Comparison of ENCODE assay signal across 8 mouse cellular contexts in the genomic region with DNA sequence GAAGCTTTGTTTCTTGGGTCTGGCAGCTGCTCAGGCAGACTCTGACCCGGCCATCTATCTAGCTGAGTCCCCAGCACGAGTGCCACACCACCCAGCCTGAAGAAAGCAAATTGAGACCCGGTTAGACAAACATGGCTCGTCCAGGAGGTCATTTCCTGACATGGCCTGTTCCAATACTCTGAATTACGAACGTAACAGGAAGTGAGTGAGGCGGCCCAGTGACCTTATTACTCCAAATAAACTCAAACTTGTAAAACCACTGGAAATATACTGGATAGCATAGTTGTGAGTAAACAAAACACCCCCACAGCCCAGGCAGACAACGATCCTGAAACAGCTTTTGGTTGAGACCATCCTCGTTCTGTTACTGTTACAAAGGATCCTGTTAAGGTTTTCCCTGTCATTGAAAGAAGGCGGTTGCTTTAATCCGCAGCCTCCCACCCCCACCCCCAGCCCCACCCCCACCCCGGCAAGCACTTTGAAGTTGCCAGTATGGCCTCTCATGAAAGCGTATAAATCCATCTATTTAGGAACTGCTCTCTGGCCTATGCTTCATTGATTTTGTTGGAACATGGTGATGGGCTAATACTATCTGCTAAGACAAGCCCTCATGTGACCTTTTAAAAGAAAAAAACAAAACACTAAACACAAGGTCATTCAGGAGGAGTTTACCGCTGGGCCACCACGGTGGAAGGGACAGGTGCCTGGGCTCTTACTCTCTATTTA. TPM values are rescaled to one million over a fixed set of nuclear protein-coding genes. Genes with fewer than 3 reads are reported as not detected.
DNase-seq lines count a peak whose midpoint lies in the region; ATAC-seq lines count a peak whose summit lies in the region.

No protein-coding gene starts in this region.

- no peaks in the 10 kb centered on the region for H3K27me3 ChIP-seq in intestine, embryonic 16.5 days (replicated peaks; ENCODE audit: control insufficient read depth, insufficient read depth, low read length)
- H3K27me3 ChIP-seq in liver, embryonic 16.5 days (ENCODE audit: control insufficient read depth, insufficient read depth, low read depth, low read length) = no peaks in the 10 kb centered on the region
- no peaks in the 10 kb centered on the region for H3K27me3 ChIP-seq in stomach, embryonic 15.5 days (replicated peaks)

- 15% methylated on average over 15 of the region's 15 CpGs for WGBS in intestine, embryonic 16.5 days
- WGBS in liver, embryonic 16.5 days (ENCODE audit: insufficient replicate concordance) = 29% methylated on average over 15 of the region's 15 CpGs
- 14% methylated on average over 15 of the region's 15 CpGs for WGBS in stomach, embryonic 15.5 days

- H3K4me2 ChIP-seq in intestine, embryonic 16.5 days (ENCODE audit: low read depth, low read length) = peak overlapping the region; percentile 34
- H3K4me2 ChIP-seq in liver, embryonic 16.5 days (ENCODE audit: low read depth, low read length) = peak overlapping the region; percentile 1; the same call in 1 of the 2 replicates
- peak overlapping the region; percentile 12; the same call in 1 of the 2 replicates for H3K4me2 ChIP-seq in stomach, embryonic 15.5 days

- peak overlapping the region; percentile 21; the same call in 1 of the 2 replicates for H3K9ac ChIP-seq in intestine, embryonic 16.5 days (ENCODE audit: low read depth, low read length)
- no peak overlapping the region for H3K9ac ChIP-seq in liver, embryonic 16.5 days (ENCODE audit: low read depth, low read length)
- no peak overlapping the region for H3K9ac ChIP-seq in stomach, embryonic 15.5 days

- ATAC-seq in intestine, embryonic 16.5 days = peak; percentile 85
- peak; percentile 82 for ATAC-seq in liver, embryonic 16.5 days (ENCODE audit: low read depth)
- ATAC-seq in stomach, embryonic 15.5 days (ENCODE audit: insufficient read depth, low FRiP score, low read depth) = peak; percentile 75; the same call in 1 of the 2 replicates

- peak overlapping the region; percentile 81 for H3K27ac ChIP-seq in intestine, embryonic 16.5 days (ENCODE audit: low read length)
- peak overlapping the region; percentile 43 for H3K27ac ChIP-seq in liver, embryonic 16.5 days (ENCODE audit: low read length)
- H3K27ac ChIP-seq in stomach, embryonic 15.5 days = peak overlapping the region; percentile 72

- peaks cover 11% of the 10 kb centered on the region; the same call in 1 of the 2 replicates for H3K36me3 ChIP-seq in intestine, embryonic 16.5 days (ENCODE audit: control insufficient read depth, insufficient read depth, low read length)
- H3K36me3 ChIP-seq in liver, embryonic 16.5 days (ENCODE audit: control insufficient read depth, insufficient read depth) = no peaks in the 10 kb centered on the region
- H3K36me3 ChIP-seq in stomach, embryonic 15.5 days = peaks cover 13% of the 10 kb centered on the region; the same call in 1 of the 2 replicates

- no peak overlapping the region for H3K4me3 ChIP-seq in intestine, embryonic 16.5 days (ENCODE audit: low read length)
- no peak overlapping the region for H3K4me3 ChIP-seq in liver, embryonic 16.5 days (ENCODE audit: low read depth, low read length)
- H3K4me3 ChIP-seq in stomach, embryonic 15.5 days (replicated peaks) = no peak overlapping the region

- DNase-seq in embryo, embryonic 11 days = peak; percentile 62
- DNase-seq in heart, adult 11 months = peak; percentile 96
- DNase-seq in right cerebral cortex, adult 18-20 months = no peak
- no peak for DNase-seq in cerebellum, postnatal 4 days (ENCODE audit: low spot score in 2 of 2)
- DNase-seq in frontal cortex, postnatal 36 days (ENCODE audit: low spot score in 2 of 2) = no peak

- H3K4me1 ChIP-seq in intestine, embryonic 16.5 days (ENCODE audit: control insufficient read depth, insufficient read depth, low read length) = peaks cover 19% of the 10 kb centered on the region
- peaks cover 11% of the 10 kb centered on the region for H3K4me1 ChIP-seq in liver, embryonic 16.5 days (ENCODE audit: control insufficient read depth, low read depth, low read length)
- peaks cover 30% of the 10 kb centered on the region for H3K4me1 ChIP-seq in stomach, embryonic 15.5 days

- H3K9me3 ChIP-seq in intestine, embryonic 16.5 days (ENCODE audit: control insufficient read depth, low read length) = 0 out of 2 replicates have a peak, but pooled peaks cover 4% of the 10 kb centered on the region
- H3K9me3 ChIP-seq in liver, embryonic 16.5 days (replicated peaks; ENCODE audit: control insufficient read depth, low read length) = no peaks in the 10 kb centered on the region
- no peaks in the 10 kb centered on the region; the same call in 1 of the 2 replicates for H3K9me3 ChIP-seq in stomach, embryonic 15.5 days

RNA-seq across cellular contexts. Expression of a gene that starts 17.0 kb away (rescaled TPM):
- polyA plus RNA-seq in intestine, embryonic 16.5 days (2015; fragmentation: Nextera tagmentation; extraction: Ambion mirVana) = 103 and 110 TPM in 2 replicates
- polyA plus RNA-seq in liver, embryonic 16.5 days (2015; fragmentation: Nextera tagmentation; extraction: Ambion mirVana) = 21.9 and 23.9 TPM in 2 replicates
- polyA plus RNA-seq in stomach, embryonic 15.5 days (2015; fragmentation: Nextera tagmentation; extraction: Ambion mirVana) = 159 and 164 TPM in 2 replicates

Comparison
In these comparisons a context has a peak if more than half of its experiments do, and no peak if none do; other contexts are left out.
1. DNase-seq: peak in embryo, embryonic 11 days (single experiment) and heart, adult 11 months (single experiment); none in right cerebral cortex, adult 18-20 months (single experiment), cerebellum, postnatal 4 days (0 of 2) and frontal cortex, postnatal 36 days (0 of 2).
2. Peak in every context shown above with its lines, with median percentiles within 50 percentile points of each other: ATAC-seq, H3K27ac ChIP-seq and H3K4me2 ChIP-seq.